Mouse (Mus musculus): ENCODE data around the gene Cdhr2. TPM values are rescaled to one million over a fixed set of nuclear protein-coding genes. Genes with fewer than 3 reads are reported as not detected.

The Cdhr2 gene
- polyA plus RNA-seq, 1 experiment from 2014 or later, result 10.0 TPM

GRCm38 (mm10) chr13:54692711-54693557 lies 8.3 kb upstream of the Cdhr2 start:
- H3K4me3 ChIP-seq (replicated peaks; ENCODE audit: low read depth, low read length), result peak overlapping the region; percentile 96
- H3K27me3 ChIP-seq (ENCODE audit: insufficient read depth, low read length), result no peaks in the 10 kb centered on the region
- ATAC-seq (replicated peaks; ENCODE audit: low FRiP score, low read depth) (no peak), DNase-seq (ENCODE audit: low spot score) (no peak)
- H3K4me1 ChIP-seq (replicated peaks; ENCODE audit: insufficient read depth, low read length), result peaks cover 11% of the 10 kb centered on the region; the same call in 1 of the 2 replicates
- WGBS, result 11% methylated on average over 21 of the region's 21 CpGs
- H3K9me3 ChIP-seq (replicated peaks; ENCODE audit: low read length), result no peaks in the 10 kb centered on the region
- TF ChIP-seq CTCF (IDR thresholded peaks at IDR 0.05; ENCODE audit: low read depth), result no peak
- peak overlapping the region; percentile 94 for H3K27ac ChIP-seq
- peak overlapping the region; percentile 77 for H3K4me2 ChIP-seq (ENCODE audit: low read length)
- H3K36me3 ChIP-seq (ENCODE audit: insufficient read depth, low read length), result no peaks in the 10 kb centered on the region
- H3K9ac ChIP-seq (ENCODE audit: low read depth, low read length), result peak overlapping the region; percentile 89

GRCm38 (mm10) chr13:54693558-54694347 lies 7.5 kb upstream of the Cdhr2 start, which contains the start of gene Rnf44:
TSS of gene Rnf44 (minus strand) at chr13:54693907.
- WGBS, result under 1% methylated on average over 80 of the region's 92 CpGs

GRCm38 (mm10) chr13:54694348-54695060 lies 6.8 kb upstream of the Cdhr2 start:
- Histone ChIP-seq H3K27me3 (ENCODE audit: insufficient read depth, low read length) (no peaks in the 10 kb centered on the region), H3K4me2 (ENCODE audit: low read length) (peak overlapping the region; percentile 53), H3K9me3 (replicated peaks; ENCODE audit: low read length) (no peaks in the 10 kb centered on the region), H3K4me1 (replicated peaks; ENCODE audit: insufficient read depth, low read length) (peaks cover 11% of the 10 kb centered on the region; the same call in 1 of the 2 replicates), H3K9ac (ENCODE audit: low read depth, low read length) (peak overlapping the region; percentile 64), H3K27ac (peak overlapping the region; percentile 98), H3K4me3 (replicated peaks; ENCODE audit: low read depth, low read length) (peak overlapping the region; percentile 60), H3K36me3 (ENCODE audit: insufficient read depth, low read length) (no peaks in the 10 kb centered on the region)
- peak; percentile 67 for ATAC-seq (replicated peaks; ENCODE audit: low FRiP score, low read depth)
- no peak for DNase-seq (ENCODE audit: low spot score)
- TF ChIP-seq CTCF (IDR thresholded peaks at IDR 0.05; ENCODE audit: low read depth), result no peak
- WGBS, result 13% methylated on average over 26 of the region's 26 CpGs

More at GRCm38 (mm10) chr13:54693558-54694347, 7.5 kb upstream of the Cdhr2 start, which contains the start of gene Rnf44:
- Histone ChIP-seq H3K9me3 (replicated peaks; ENCODE audit: low read length) (no peaks in the 10 kb centered on the region), H3K4me3 (replicated peaks; ENCODE audit: low read depth, low read length) (peak within 1 kb of the TSS; percentile 96), H3K4me1 (replicated peaks; ENCODE audit: insufficient read depth, low read length) (peaks cover 11% of the 10 kb centered on the region; the same call in 1 of the 2 replicates), H3K27me3 (ENCODE audit: insufficient read depth, low read length) (no peaks in the 10 kb centered on the region), H3K36me3 (ENCODE audit: insufficient read depth, low read length) (no peaks in the 10 kb centered on the region), H3K27ac (peak within 1 kb of the TSS; percentile 98), H3K4me2 (ENCODE audit: low read length) (peak within 1 kb of the TSS; percentile 77), H3K9ac (ENCODE audit: low read depth, low read length) (peak within 1 kb of the TSS; percentile 89)
- peak; percentile 99 for DNase-seq (ENCODE audit: low spot score)
- no peak for TF ChIP-seq CTCF (IDR thresholded peaks at IDR 0.05; ENCODE audit: low read depth)
- ATAC-seq (replicated peaks; ENCODE audit: low FRiP score, low read depth), result peak; percentile 98

- DNase-seq (ENCODE audit: low spot score) (no peak), ATAC-seq (replicated peaks; ENCODE audit: low FRiP score, low read depth) (no peak)
- Histone ChIP-seq H3K9ac (ENCODE audit: low read depth, low read length) (no peak overlapping the region), H3K4me1 (replicated peaks; ENCODE audit: insufficient read depth, low read length) (peaks cover 11% of the 10 kb centered on the region; the same call in 1 of the 2 replicates), H3K36me3 (ENCODE audit: insufficient read depth, low read length) (no peaks in the 10 kb centered on the region), H3K27me3 (ENCODE audit: insufficient read depth, low read length) (no peaks in the 10 kb centered on the region), H3K4me3 (replicated peaks; ENCODE audit: low read depth, low read length) (no peak overlapping the region), H3K9me3 (replicated peaks; ENCODE audit: low read length) (no peaks in the 10 kb centered on the region), H3K27ac (no peak overlapping the region), H3K4me2 (ENCODE audit: low read length) (no peak overlapping the region)
- WGBS, result 86% methylated on average over 11 of the region's 11 CpGs
- no peak for TF ChIP-seq CTCF (IDR thresholded peaks at IDR 0.05; ENCODE audit: low read depth)
Measured at GRCm38 (mm10) chr13:54695479-54696230, 5.6 kb upstream of the Cdhr2 start.

GRCm38 (mm10) chr13:54702507-54702906 lies 1.2 kb downstream of the Cdhr2 start:
- H3K27me3 ChIP-seq (ENCODE audit: insufficient read depth, low read length), result no peaks in the 10 kb centered on the region
- H3K4me1 ChIP-seq (replicated peaks; ENCODE audit: insufficient read depth, low read length), result no peaks in the 10 kb centered on the region
- no peaks in the 10 kb centered on the region for H3K9me3 ChIP-seq (replicated peaks; ENCODE audit: low read length)
- H3K9ac ChIP-seq (ENCODE audit: low read depth, low read length), result no peak overlapping the region
- H3K27ac ChIP-seq, result no peak overlapping the region
- ATAC-seq (replicated peaks; ENCODE audit: low FRiP score, low read depth) (no peak), DNase-seq (ENCODE audit: low spot score) (no peak)
- no peaks in the 10 kb centered on the region for H3K36me3 ChIP-seq (ENCODE audit: insufficient read depth, low read length)
- no peak overlapping the region for H3K4me3 ChIP-seq (replicated peaks; ENCODE audit: low read depth, low read length)
- TF ChIP-seq CTCF (IDR thresholded peaks at IDR 0.05; ENCODE audit: low read depth), result no peak
- no peak overlapping the region for H3K4me2 ChIP-seq (ENCODE audit: low read length)
- WGBS, result 73% methylated on average over 7 of the region's 7 CpGs

Data from kidney, postnatal 0 days (tissue).